Mouse (Mus musculus): Measurements from ENCODE around the gene Hlf. TPM values are rescaled to one million over a fixed set of nuclear protein-coding genes. Genes with fewer than 3 reads are reported as not detected.
A peak's percentile ranks its signal among the peaks of the same experiment; 100 is the strongest.

Hlf gene
- total RNA-seq, 2 experiments from 2014 or later: 11.3 TPM

- no peak for DNase-seq
Observed at GRCm38 (mm10) chr11:90342858-90343257, 47.8 kb downstream of the Hlf start.

- DNase-seq: no peak
Observed at GRCm38 (mm10) chr11:90342267-90342666, 48.4 kb downstream of the Hlf start.

GRCm38 (mm10) chr11:90340836-90341235 is 49.9 kb downstream of the Hlf start:
- DNase-seq: no peak

- DNase-seq: no peak
Observed at GRCm38 (mm10) chr11:90334816-90335215, 55.9 kb downstream of the Hlf start.

GRCm38 (mm10) chr11:90332737-90333136 is 58.0 kb downstream of the Hlf start:
- DNase-seq: no peak

GRCm38 (mm10) chr11:90330202-90330694 is 60.4 kb downstream of the Hlf start:
- DNase-seq: peak; percentile 23 to 32

GRCm38 (mm10) chr11:90326836-90327235 is 63.9 kb downstream of the Hlf start:
- peak; percentile 74 to 81 for DNase-seq

- no peak for DNase-seq
Observed at GRCm38 (mm10) chr11:90326146-90326545, 64.5 kb downstream of the Hlf start.

- no peak for DNase-seq
Observed at GRCm38 (mm10) chr11:90324597-90324996, 66.1 kb downstream of the Hlf start.

- DNase-seq: no peak
Observed at GRCm38 (mm10) chr11:90320922-90321321, 69.8 kb downstream of the Hlf start.

- peak; percentile 34 to 81 for DNase-seq
Observed at GRCm38 (mm10) chr11:90317482-90317881, 73.2 kb downstream of the Hlf start.

- DNase-seq: no peak
Observed at GRCm38 (mm10) chr11:90314606-90315005, 76.1 kb downstream of the Hlf start.

GRCm38 (mm10) chr11:90306993-90307392 is 83.7 kb downstream of the Hlf start:
- peak; percentile 58 to 82 for DNase-seq

- DNase-seq: no peak
Observed at GRCm38 (mm10) chr11:90306067-90306466, 84.6 kb downstream of the Hlf start.

GRCm38 (mm10) chr11:90294622-90295021 is 96.1 kb downstream of the Hlf start:
- DNase-seq: no peak

- no peak for DNase-seq
Observed at GRCm38 (mm10) chr11:90292766-90293165, 97.9 kb downstream of the Hlf start.

GRCm38 (mm10) chr11:90291156-90291555 is 99.5 kb downstream of the Hlf start:
- DNase-seq: no peak

- DNase-seq: no peak
Observed at GRCm38 (mm10) chr11:90286550-90287154, 104.0 kb downstream of the Hlf start.

Other genes with a start within 250 kb of the Hlf start
- gene Gm45716, start 203.2 kb downstream of the Hlf start, total RNA-seq (2021): 1 to 10 TPM; 5.8 to 9.5 TPM
- 10 to 100 TPM; 25.4 to 29.9 TPM for gene Mmd, start 141.4 kb downstream of the Hlf start, total RNA-seq (2021)
- 1 to 10 TPM; 4.2 to 5.5 TPM for gene Stxbp4, start 247.2 kb upstream of the Hlf start, total RNA-seq (2021)
- 10 to 100 TPM; 20.1 to 24.2 TPM for gene Cox11, start 247.3 kb upstream of the Hlf start, total RNA-seq (2021)

Data from heart, adult 18-20 months (tissue).